Mouse (Mus musculus) CD4-positive helper T cell, adult 2 months (primary cell): ENCODE measurements at regions not wholly inside any gene's neighbourhood (a gene's known extent, or its start where the extent isn't known, plus 50 kb on each side); places are given as distances from the start of the nearest gene placed in this dataset.
A peak's percentile ranks its signal among the peaks of the same experiment; 100 is the strongest.

ENCODE experiments used
- DNase-seq: peaks from one replicate; pipeline ENCODE4 v3.0.0-alpha.2; 2012; ENCODE audit warnings: low read depth, missing footprints, low spot score

DNA sequence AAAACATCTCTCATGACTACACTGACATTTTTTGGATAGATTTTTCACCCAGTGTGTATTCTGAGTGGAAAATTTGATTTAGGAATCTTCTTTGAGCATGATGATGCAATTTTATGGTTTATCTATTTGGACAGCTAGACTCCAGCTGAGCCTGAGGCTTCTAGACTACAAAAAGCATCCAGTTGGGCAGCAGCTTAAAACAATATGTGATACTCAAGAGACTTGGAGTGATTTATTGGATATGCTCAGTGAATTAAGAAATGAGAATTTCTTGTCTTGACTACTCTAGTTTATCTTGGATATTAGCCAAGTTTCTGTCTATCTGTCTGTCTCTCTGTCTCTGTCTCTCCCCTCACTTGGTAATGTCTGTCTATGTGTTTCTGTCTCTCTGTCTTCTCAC is 228.4 kb downstream of the Csl start:
- DNase-seq, result no peak

DNA sequence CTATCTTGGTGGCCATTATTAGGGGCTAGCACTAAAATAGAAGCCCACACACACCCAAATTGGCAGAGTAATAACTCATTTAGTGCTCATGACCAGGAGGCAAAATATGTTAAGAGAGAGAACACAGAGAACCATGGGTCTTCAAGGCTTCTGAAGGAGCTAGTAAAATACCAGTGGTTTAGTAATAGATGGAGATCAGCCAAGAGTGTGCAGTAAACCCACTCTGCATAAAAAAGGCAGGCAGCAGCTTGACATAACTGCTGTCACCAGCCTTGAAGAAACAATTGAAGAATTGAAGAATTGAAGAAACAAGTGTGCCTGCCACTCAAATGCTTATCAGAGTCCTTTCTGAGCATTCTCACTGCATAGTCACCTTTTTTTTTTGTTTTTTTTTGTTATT is 227.9 kb downstream of the Csl start:
- DNase-seq, result no peak

DNA sequence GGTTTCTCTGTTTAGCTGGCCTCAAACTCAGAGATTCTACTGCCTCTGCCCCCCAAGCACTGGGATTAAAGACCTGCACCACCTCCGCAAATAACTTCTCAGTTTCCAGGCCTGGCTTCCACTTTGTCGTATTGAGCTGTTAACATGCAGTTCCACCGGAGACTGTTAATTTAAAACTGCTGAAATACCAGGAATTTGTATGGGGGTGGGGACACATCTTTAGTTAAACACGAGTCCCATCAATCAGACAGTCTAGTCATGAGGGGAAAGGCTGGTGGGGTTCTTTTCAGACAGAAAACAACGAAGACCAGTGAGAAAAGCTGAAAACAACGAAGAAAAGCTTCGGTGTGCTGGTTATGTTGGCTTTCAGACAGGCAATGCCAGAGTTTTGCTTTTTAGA is 227.5 kb downstream of the Csl start:
- no peak for DNase-seq

GRCm38 (mm10) chr10:99532697-99533119 is 226.8 kb downstream of the Csl start:
- DNase-seq, result no peak

GRCm38 (mm10) chr10:99533468-99533867 is 226.0 kb downstream of the Csl start:
- no peak for DNase-seq

DNA sequence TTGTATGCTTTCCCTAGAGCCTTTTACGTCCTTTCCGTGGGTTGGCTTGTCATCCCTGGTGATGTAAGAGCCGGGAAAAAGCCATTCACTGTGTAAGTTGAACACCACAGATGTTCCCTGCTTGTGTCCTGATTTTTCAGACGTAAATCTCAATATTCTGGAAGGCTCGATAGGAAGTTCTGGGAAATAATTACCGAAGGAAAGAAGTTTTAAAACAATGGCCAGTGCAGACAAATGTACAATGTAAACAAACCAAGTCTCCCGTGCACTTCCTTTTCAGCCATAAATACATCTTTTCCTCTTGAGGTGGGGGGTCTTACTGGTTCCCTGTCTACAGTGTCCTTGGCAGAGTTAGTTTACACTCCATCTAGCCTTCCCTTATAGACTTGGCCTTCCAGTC is 225.2 kb downstream of the Csl start:
- DNase-seq, result no peak

DNA sequence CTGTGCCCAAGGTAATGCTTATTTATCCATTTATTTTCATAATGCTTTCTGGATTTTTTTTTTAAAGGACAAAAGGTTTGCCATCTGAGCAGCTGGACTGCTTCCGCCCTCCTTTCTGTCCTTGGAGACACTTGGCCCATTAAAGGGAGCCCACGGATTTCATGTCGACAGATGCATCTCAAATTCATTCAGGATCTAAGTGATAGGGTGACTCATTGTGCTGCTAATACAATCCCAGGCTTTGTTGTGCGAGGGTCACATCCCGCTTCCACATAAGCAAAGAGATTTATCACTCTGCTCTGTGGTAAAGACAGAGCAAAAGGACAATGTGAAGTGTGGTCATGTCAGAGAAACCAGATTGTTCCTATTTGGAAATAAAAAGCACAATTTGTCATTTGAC is 220.8 kb downstream of the Csl start:
- DNase-seq, result no peak

DNA sequence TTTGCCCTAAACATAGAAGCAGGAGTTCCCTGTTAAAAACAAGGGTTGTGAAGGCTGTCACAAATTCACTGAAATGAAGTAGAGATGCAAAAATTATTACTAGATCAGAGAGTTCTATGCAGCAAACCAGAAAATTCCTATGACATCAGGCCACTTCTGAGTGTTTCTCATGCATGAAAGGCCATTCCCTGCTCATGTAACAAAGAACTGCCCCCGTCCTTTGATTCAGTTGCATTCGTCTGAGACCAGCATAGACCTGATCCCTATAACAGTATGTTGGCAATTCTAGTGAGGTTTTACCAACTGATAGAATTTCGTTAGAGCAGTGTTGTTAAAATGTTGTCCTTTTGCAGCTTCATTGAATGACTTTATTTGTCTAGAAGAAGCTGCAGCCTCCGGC is 207.1 kb downstream of the Csl start:
- no peak for DNase-seq

- DNase-seq, result no peak
Measured at GRCm38 (mm10) chr10:99552836-99553540, 206.5 kb downstream of the Csl start.

DNA sequence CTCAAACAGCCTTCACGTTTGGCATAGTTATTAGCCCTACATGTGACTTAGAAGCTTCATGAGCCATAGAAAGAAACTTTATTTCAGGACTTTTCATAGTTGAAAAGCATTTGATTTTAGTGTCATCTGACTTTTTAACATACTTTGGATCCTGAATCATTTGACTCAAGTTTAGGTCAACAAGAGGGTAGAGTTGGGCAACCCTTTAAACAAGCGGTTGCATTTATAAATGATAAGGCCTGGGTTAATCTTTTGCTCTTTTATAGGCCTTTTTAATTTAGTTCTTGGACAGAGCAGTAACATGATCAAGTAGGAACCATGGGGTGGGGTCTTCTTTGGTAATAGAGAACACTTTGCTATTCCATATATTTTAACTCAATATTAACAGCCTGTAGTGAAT is 204.4 kb downstream of the Csl start:
- DNase-seq, result no peak

- peak; percentile 14 for DNase-seq
Measured at GRCm38 (mm10) chr10:99555658-99556352, 203.7 kb downstream of the Csl start.

DNA sequence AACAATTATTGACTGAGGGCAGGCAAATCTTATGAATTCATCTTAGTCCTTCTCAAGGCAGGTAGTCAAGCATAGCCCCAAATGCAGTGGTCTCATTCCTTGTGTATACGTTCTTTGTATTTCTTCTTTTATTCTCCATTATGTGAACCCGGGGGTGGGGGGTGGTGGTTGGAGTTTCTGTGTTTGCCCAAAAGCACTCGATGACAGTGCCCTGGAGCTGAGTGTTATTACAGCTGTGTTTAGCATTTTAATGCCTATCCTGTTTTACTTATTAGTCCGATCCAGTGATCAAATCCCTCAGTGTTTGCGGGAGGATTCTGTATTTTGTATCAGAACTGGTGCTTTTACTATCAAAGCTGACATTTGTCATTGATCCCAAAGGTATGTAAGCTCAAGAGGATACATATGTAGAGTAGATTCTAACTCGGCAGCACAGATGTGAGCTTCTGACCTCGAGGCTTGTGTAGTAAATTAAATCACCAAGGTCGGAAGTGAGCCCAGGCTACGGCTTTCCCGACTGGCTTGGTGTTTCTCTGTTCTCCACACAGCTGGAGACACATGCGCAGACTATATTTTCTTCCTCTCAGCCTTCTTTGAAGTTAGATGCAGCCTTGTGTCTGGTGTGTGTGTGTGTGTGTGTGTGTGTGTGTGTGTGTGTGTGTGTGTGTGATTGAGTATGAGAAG is 203.0 kb downstream of the Csl start:
- no peak for DNase-seq

GRCm38 (mm10) chr10:99558656-99559055 is 200.8 kb downstream of the Csl start:
- no peak for DNase-seq

DNA sequence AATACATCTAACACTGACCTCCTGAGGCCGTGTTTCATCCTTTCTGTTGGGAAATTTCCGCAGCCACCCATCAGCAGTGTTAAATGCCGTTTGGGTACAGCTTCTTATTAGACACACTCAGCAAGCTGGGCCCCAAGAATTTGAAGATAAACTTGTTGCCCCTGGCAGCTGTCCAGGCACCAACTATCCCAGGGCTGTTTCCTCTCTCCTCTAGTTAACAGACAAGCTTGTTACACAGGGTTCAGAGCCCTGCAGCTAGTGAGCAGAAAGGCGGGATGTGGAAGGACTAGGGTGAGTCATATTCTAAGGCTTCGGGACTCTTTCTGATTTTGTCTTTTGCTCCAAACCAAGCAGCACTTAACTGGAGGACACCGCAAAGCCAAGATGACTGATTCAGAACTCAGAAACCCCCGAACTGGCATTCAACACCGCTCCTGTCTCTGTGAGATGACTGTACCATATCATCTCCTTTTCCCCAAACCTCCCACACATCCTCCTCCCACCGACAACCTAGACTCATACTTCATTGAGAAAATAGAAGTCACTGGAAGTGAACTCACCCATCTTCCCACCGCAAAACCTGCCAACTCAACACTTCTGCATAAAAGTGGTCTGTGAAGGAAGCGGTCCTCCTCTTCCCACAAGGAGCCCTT is 198.2 kb downstream of the Csl start:
- peak; percentile 35 for DNase-seq

- no peak for DNase-seq
Measured at GRCm38 (mm10) chr10:99564605-99565004, 194.9 kb downstream of the Csl start.

GRCm38 (mm10) chr10:99568424-99568823 is 191.0 kb downstream of the Csl start:
- no peak for DNase-seq

DNA sequence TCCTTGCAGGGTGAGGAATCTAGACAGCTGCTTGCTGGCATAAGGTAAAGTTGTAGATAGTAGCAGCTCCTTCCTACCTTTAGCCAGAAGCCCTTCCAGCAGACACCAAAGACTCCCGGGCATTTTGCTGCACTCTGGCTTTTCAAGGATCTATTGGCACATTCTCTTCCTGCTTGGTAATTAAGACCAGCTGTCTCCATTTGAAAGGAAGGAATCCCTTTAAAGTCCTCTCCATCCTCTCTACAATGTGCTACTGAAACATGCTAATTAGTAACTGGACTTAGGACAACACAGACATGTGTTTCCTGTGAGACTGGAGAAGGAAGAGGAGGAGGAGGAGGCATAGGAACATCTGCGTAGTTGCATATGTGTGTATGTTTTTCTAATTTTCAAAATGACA is 189.3 kb downstream of the Csl start:
- no peak for DNase-seq

DNA sequence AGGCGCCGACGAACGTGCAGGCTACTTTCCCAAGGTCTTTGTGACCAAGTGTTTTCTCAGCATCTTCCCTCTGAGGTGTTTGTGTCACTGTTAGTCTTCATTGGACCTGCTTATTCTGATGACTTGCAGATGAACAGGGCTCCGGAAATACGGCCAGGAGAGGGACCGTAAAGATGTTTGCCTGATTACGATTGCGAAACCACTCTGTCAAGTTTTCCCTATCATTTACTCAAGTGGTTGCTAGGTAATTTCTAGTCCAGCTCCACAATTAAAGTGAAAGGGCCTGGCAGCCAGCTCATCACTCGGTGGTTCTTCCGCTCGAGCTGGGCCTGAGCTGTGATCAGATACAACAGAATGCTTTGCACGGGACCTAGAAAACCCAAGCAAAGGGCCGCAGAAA is 185.5 kb downstream of the Csl start:
- no peak for DNase-seq

DNA sequence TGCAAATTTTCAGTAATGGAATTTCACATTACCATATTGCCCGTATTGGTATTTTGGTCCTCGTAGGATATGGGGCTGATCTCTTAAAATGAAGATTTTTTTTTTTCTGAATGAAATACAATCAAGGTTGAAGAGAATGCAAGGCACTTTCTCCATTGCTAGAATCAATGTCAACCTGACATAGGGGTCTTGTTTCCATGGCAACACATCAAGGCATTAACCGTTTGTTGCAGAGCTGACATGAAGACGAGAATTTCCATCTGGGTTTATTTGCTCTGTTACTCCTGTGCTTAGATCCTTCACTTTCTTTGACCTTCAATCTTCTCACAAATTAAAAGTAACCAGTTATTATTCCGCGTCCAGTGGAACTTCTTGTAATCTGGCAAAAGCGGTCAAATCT is 184.2 kb downstream of the Csl start:
- no peak for DNase-seq

- DNase-seq, result no peak
Measured at GRCm38 (mm10) chr10:99576301-99576700, 183.2 kb downstream of the Csl start.

- peak; percentile 65 for DNase-seq
Measured at GRCm38 (mm10) chr10:99577041-99577681, 182.3 kb downstream of the Csl start.

GRCm38 (mm10) chr10:99578366-99578765 is 181.1 kb downstream of the Csl start:
- no peak for DNase-seq
